Mouse (Mus musculus) liver, postnatal 0 days (tissue): Measurements from ENCODE around the gene She.

Source experiments
- CTCF ChIP-seq: sonication (generic); IDR thresholded peaks from 2 replicates; pipeline ENCODE4 v1.5.1; 2016; ENCODE audit warnings: antibody characterized with exemption, low read depth
- EP300 ChIP-seq: IDR thresholded peaks from 2 replicates; pipeline ENCODE4 v1.6.1; 2016; ENCODE audit warnings: antibody characterized with exemption, low read depth, mild to moderate bottlenecking

DNA sequence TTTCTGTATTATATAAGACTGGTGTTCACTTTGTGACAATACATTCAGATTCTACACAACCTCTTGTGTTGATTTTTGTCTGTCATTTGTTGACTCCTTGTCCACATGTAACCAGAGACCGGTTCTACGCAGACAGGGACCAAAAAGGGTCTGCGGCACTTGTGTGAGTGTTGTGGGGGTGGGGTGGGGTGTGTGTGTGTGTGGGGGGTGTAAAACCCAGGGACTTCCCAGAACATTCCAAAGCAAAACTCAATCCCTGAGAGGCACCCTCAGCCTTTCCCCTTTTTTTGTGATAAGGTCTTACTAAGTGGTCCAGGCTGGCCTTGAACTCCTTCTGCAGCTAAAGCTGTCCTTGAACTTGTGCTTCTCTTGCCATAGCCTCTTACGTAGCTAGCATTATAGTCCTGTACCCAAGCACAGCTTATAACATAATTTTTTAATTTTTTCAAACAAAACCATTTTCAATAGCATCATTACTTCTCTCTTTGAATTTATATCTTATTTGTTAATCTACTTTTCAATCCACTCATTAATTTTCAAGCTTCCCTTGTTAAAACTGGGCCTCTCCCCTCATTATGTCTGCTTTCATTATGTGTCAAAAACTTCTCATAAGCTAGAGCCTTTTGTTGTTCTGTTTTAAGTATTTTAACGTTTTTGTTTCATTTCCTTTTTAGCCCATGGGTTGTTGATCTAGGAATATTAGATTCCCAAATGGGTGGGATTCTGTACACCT lies 30.2 kb upstream of the She start:
- TF ChIP-seq EP300 (no peak), CTCF (no peak)
